In genomic region chr7:128611799-128612411, GRCm38 (mm10) we compare ENCODE assay signal across 8 mouse cellular contexts. TPM values are rescaled to one million over a fixed set of nuclear protein-coding genes. Genes with fewer than 3 reads are reported as not detected.
A peak's percentile ranks its signal among the peaks of the same experiment; 100 is the strongest.
DNase-seq lines count a peak whose midpoint lies in the region; ATAC-seq and TF ChIP-seq lines count a peak whose summit lies in the region.

No protein-coding gene starts in this region.

- H3K4me2 ChIP-seq in lung, embryonic 14.5 days: peak overlapping the region; percentile 89

- no peaks in the 10 kb centered on the region for H3K27me3 ChIP-seq in lung, embryonic 14.5 days (ENCODE audit: insufficient read depth, low read length)
- peaks cover 9% of the 10 kb centered on the region for H3K27me3 ChIP-seq in midbrain, embryonic 10.5 days (ENCODE audit: low read depth, poor library complexity, severe bottlenecking)

- TF ChIP-seq CTCF in lung, embryonic 14.5 days (IDR thresholded peaks at IDR 0.05; ENCODE audit: low read depth): no peak

- peak overlapping the region; percentile 78 for H3K9ac ChIP-seq in lung, embryonic 14.5 days

- peak overlapping the region; percentile 87 for H3K4me3 ChIP-seq in lung, embryonic 14.5 days (ENCODE audit: low read depth, low read length)
- H3K4me3 ChIP-seq in midbrain, embryonic 10.5 days: peak overlapping the region; percentile 89

- DNase-seq in lung, embryonic 14.5 days: peak; percentile 25
- no peak for DNase-seq in lung, postnatal 4 days
- DNase-seq in kidney, adult 11 months: peak; percentile 56
- DNase-seq in midbrain, embryonic 10.5 days (ENCODE audit: low spot score): no peak
- DNase-seq in gastrocnemius, postnatal 25 days: no peak
- no peak for DNase-seq in cerebellum, adult 11-12 months

- no peaks in the 10 kb centered on the region for H3K9me3 ChIP-seq in lung, embryonic 14.5 days (ENCODE audit: low read depth, low read length)
- H3K9me3 ChIP-seq in midbrain, embryonic 10.5 days (replicated peaks): no peaks in the 10 kb centered on the region

- peak overlapping the region; percentile 82; the same call in 1 of the 2 replicates for H3K27ac ChIP-seq in lung, embryonic 14.5 days (ENCODE audit: low read depth)
- H3K27ac ChIP-seq in midbrain, embryonic 10.5 days (replicated peaks): peak overlapping the region; percentile 94

- no peaks in the 10 kb centered on the region for H3K36me3 ChIP-seq in lung, embryonic 14.5 days (ENCODE audit: insufficient read depth)
- no peaks in the 10 kb centered on the region for H3K36me3 ChIP-seq in midbrain, embryonic 10.5 days

- no peak for ATAC-seq in lung, embryonic 14.5 days (ENCODE audit: insufficient read depth)
- ATAC-seq in erythroblast, adult 5-6 weeks (replicated peaks; ENCODE audit: low FRiP score, poor library complexity, severe bottlenecking): 0 out of 2 replicates have a peak, but pooled peaks have one; percentile 29
- no peak for ATAC-seq in monocyte, adult 5-6 weeks (replicated peaks; ENCODE audit: insufficient number of reproducible peaks, low FRiP score, low TSS enrichment, poor library complexity, severe bottlenecking)

- H3K4me1 ChIP-seq in lung, embryonic 14.5 days (ENCODE audit: insufficient read depth): peaks cover 6% of the 10 kb centered on the region; the same call in 1 of the 2 replicates
- peaks cover 26% of the 10 kb centered on the region for H3K4me1 ChIP-seq in midbrain, embryonic 10.5 days

- WGBS in lung, embryonic 14.5 days: 10% methylated on average over 22 of the region's 22 CpGs
- WGBS in midbrain, embryonic 10.5 days: 24% methylated on average over 18 of the region's 22 CpGs

RNA-seq across cellular contexts. Expression of gene Inpp5f, which starts 0.8 kb away (rescaled TPM):
- 26.3 and 28.2 TPM in 2 replicates for polyA plus RNA-seq in lung, embryonic 14.5 days (2014; fragmentation: Nextera tagmentation; extraction: Ambion mirVana)
- 2.1 and 4.4 TPM in 2 replicates for total RNA-seq in erythroblast, adult 5-6 weeks (2015; ENCODE audit: low replicate concordance)
- 1.0 and 3.6 TPM in 2 replicates for total RNA-seq in erythroblast, adult 5-6 weeks (2017; ENCODE audit: low replicate concordance)
- polyA plus RNA-seq in midbrain, embryonic 10.5 days (2016; fragmentation: Nextera tagmentation; extraction: Ambion mirVana): 45.2 and 70.8 TPM in 2 replicates
- total RNA-seq in monocyte, adult 5-6 weeks (2017): 69.6 to 105 TPM (median 77.1 TPM) in 3 replicates
- total RNA-seq in gastrocnemius, postnatal 25 days (2021): 1 to 10 TPM; 2.3 to 4.1 TPM

Comparison
In these comparisons a context has a peak if more than half of its experiments do, and no peak if none do; other contexts are left out.
1. DNase-seq: peak in lung, embryonic 14.5 days (single experiment) and kidney, adult 11 months (single experiment); none in lung, postnatal 4 days (0 of 2), midbrain, embryonic 10.5 days (single experiment), gastrocnemius, postnatal 25 days (single experiment) and cerebellum, adult 11-12 months (single experiment).
2. RNA of gene Inpp5f, which starts 0.8 kb away (total RNA-seq): 69.6 to 105 TPM in monocyte, adult 5-6 weeks; 2.3 to 4.1 TPM in gastrocnemius, postnatal 25 days and 1.0 to 4.4 TPM in erythroblast, adult 5-6 weeks; every median in the first group is over 10 times any median in the second.